Mouse (Mus musculus): ENCODE data around the gene Pkp3. TPM values are rescaled to one million over a fixed set of nuclear protein-coding genes. Genes with fewer than 3 reads are reported as not detected.
A peak's percentile ranks its signal among the peaks of the same experiment; 100 is the strongest.

Gene Pkp3
- polyA plus RNA-seq, 1 experiment from 2014 or later: 14.6 TPM

- peaks cover 15% of the 10 kb centered on the region for H3K4me1 ChIP-seq (replicated peaks)
- H3K9ac ChIP-seq (replicated peaks): no peak overlapping the region
- no peak for ATAC-seq (ENCODE audit: insufficient number of reproducible peaks, insufficient read depth, low FRiP score, low TSS enrichment, low read depth)
- H3K27ac ChIP-seq: no peak overlapping the region
- H3K36me3 ChIP-seq: peaks cover 3% of the 10 kb centered on the region; the same call in 1 of the 2 replicates
- no peaks in the 10 kb centered on the region for H3K27me3 ChIP-seq
- H3K9me3 ChIP-seq: no peaks in the 10 kb centered on the region
- H3K4me2 ChIP-seq: no peak overlapping the region
- WGBS: 90% methylated on average over 14 of the region's 14 CpGs
- H3K4me3 ChIP-seq (replicated peaks): no peak overlapping the region
These were observed 19.2 kb upstream of the Pkp3 start for GRCm38 (mm10) chr7:141058601-141059341.

DNA sequence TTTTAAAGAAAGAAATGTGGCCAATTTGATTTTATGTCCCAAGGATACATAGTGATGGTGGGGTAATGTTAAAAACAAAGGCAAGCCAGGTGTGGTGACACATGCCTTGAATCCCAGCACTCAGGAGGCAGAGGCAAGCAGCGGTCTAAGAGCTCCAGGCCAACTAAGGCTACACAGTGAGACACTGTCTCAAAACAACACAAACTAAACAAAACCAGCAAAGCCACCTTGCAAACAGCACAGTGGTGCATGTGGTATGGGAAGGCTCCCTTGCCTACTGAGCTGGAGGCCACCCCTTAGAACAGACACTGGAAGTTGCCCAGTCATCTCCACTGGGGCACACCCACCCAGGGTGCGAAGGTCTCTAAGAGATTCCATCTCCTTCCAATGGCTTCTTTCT, 18.1 kb upstream of the Pkp3 start:
- peak overlapping the region; percentile 94 for H3K9ac ChIP-seq (replicated peaks)
- peak overlapping the region; percentile 85 for H3K4me3 ChIP-seq (replicated peaks)
- H3K4me1 ChIP-seq (replicated peaks): peaks cover 15% of the 10 kb centered on the region
- peaks cover 15% of the 10 kb centered on the region for H3K36me3 ChIP-seq
- ATAC-seq (ENCODE audit: insufficient number of reproducible peaks, insufficient read depth, low FRiP score, low TSS enrichment, low read depth): no peak
- no peaks in the 10 kb centered on the region for H3K9me3 ChIP-seq
- no peak overlapping the region for H3K27ac ChIP-seq
- 83% methylated on average over 2 of the region's 2 CpGs for WGBS
- H3K4me2 ChIP-seq: peak overlapping the region; percentile 93
- no peaks in the 10 kb centered on the region for H3K27me3 ChIP-seq

- under 1% methylated on average over 71 of the region's 72 CpGs for WGBS
- peak within 1 kb of the TSS; percentile 75 for H3K27ac ChIP-seq
- H3K36me3 ChIP-seq: peaks cover 22% of the 10 kb centered on the region
These were observed 17.4 kb upstream of the Pkp3 start, which contains the start of gene B4galnt4 for GRCm38 (mm10) chr7:141060426-141061242. TSS of gene B4galnt4 (plus strand) at chr7:141061104.

DNA sequence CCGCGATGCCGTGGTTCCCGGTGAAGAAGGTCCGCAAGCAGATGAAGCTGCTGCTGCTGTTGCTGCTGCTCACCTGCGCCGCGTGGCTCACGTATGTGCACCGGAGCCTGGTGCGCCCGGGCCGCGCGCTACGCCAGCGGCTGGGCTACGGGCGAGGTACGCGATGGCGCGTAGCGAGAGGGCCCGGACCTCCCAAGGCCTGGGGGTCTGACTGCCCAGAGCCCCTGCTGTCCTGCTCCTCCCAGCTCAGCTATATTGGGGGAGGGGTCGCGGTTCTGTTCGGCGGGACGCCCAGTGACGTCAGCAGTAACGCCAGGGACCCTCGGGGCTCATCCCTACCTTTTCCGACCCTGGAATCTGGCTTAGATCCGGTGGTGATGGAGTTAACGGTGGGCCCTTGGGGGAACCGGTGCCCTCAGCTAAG, 16.7 kb upstream of the Pkp3 start:
- no peaks in the 10 kb centered on the region for H3K27me3 ChIP-seq
- H3K9ac ChIP-seq (replicated peaks): peak overlapping the region; percentile 94
- H3K4me2 ChIP-seq: peak overlapping the region; percentile 93
- peaks cover 15% of the 10 kb centered on the region for H3K4me1 ChIP-seq (replicated peaks)
- H3K9me3 ChIP-seq: no peaks in the 10 kb centered on the region
- H3K36me3 ChIP-seq: peaks cover 29% of the 10 kb centered on the region
- 0% methylated on average over 37 of the region's 37 CpGs for WGBS
- H3K4me3 ChIP-seq (replicated peaks): peak overlapping the region; percentile 85
- H3K27ac ChIP-seq: peak overlapping the region; percentile 75
- ATAC-seq (ENCODE audit: insufficient number of reproducible peaks, insufficient read depth, low FRiP score, low TSS enrichment, low read depth): peak; percentile 34; the same call in 1 of the 2 replicates

More at GRCm38 (mm10) chr7:141060426-141061242, 17.4 kb upstream of the Pkp3 start, which contains the start of gene B4galnt4:
- Histone ChIP-seq H3K4me3 (replicated peaks) (peak within 1 kb of the TSS; percentile 85), H3K4me2 (peak within 1 kb of the TSS; percentile 93), H3K9ac (replicated peaks) (peak within 1 kb of the TSS; percentile 94), H3K9me3 (no peaks in the 10 kb centered on the region), H3K27me3 (no peaks in the 10 kb centered on the region), H3K4me1 (replicated peaks) (peaks cover 15% of the 10 kb centered on the region)
- peak; percentile 97 for ATAC-seq (ENCODE audit: insufficient number of reproducible peaks, insufficient read depth, low FRiP score, low TSS enrichment, low read depth)

DNA sequence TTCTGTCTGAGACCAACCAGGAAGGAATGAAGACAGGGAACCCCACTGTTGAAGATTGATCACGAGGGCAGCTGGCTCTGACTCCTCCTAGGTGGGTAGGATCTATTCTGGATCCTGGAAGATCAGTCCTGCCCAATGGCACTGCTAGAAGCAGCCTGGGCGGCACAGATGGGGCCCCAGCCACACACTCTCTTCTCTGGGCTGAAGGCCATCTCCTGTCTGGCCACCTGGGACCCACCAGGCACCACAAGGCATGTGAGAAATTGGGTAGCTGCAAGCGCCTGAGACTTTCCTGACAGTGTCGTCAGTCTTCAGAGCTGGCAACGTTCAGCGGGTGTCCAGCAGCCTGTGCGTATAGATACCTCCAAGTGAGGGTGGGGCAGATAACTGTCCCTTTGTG, 15.5 kb upstream of the Pkp3 start:
- peaks cover 41% of the 10 kb centered on the region for H3K36me3 ChIP-seq
- 86% methylated on average over 7 of the region's 7 CpGs for WGBS
- H3K9me3 ChIP-seq: no peaks in the 10 kb centered on the region
- H3K4me2 ChIP-seq: peak overlapping the region; percentile 2; the same call in 1 of the 2 replicates
- ATAC-seq (ENCODE audit: insufficient number of reproducible peaks, insufficient read depth, low FRiP score, low TSS enrichment, low read depth): no peak
- peak overlapping the region; percentile 94; the same call in 1 of the 2 replicates for H3K9ac ChIP-seq (replicated peaks)
- no peak overlapping the region; the same call in 1 of the 2 replicates for H3K4me3 ChIP-seq (replicated peaks)
- H3K27me3 ChIP-seq: no peaks in the 10 kb centered on the region
- H3K4me1 ChIP-seq (replicated peaks): peaks cover 15% of the 10 kb centered on the region
- no peak overlapping the region for H3K27ac ChIP-seq

DNA sequence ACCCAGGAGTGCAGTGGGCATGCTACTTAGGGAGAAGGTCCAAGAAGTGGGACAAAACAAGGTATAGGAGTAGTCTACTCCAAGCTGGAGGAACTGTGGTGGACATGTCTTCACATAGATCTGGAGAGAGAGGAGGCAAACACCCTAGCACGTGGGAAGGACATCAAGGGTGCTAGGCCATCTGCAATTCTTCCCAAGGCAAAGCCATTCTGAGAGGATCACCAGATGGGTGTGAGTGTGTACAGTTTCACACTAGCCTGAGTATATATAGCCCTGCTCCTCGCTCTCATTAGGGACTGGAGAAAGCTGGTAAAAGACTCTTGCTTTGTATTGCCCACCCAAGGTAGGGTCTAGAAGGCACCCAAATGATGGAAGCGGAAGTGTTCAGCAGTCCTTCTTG, 14.7 kb upstream of the Pkp3 start:
- Histone ChIP-seq H3K9ac (replicated peaks) (no peak overlapping the region), H3K9me3 (no peaks in the 10 kb centered on the region), H3K4me1 (replicated peaks) (peaks cover 15% of the 10 kb centered on the region), H3K36me3 (peaks cover 49% of the 10 kb centered on the region), H3K4me2 (no peak overlapping the region), H3K27ac (no peak overlapping the region), H3K27me3 (0 out of 2 replicates have a peak, but pooled peaks cover under 1% of the 10 kb centered on the region), H3K4me3 (replicated peaks) (no peak overlapping the region)
- 92% methylated on average over 3 of the region's 3 CpGs for WGBS
- no peak for ATAC-seq (ENCODE audit: insufficient number of reproducible peaks, insufficient read depth, low FRiP score, low TSS enrichment, low read depth)

DNA sequence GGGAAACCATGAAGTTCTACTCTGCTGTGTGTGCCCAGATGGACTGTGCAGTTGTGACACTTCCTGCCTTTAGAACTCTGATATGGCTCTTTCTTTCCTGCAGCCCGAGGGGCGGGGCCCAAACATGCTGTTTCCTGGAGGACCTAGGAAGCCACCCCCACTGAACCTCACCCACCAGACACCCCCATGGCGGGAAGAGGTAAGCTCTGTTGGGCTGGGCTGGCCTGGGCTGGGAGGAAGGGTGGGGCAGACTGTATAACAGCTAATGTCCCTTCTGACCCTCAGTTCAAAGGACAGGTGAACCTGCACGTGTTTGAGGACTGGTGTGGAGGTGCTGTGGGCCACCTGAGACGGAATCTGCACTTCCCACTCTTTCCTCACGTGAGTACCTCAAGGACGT, 13.8 kb upstream of the Pkp3 start:
- ATAC-seq (ENCODE audit: insufficient number of reproducible peaks, insufficient read depth, low FRiP score, low TSS enrichment, low read depth): no peak
- Histone ChIP-seq H3K4me1 (replicated peaks) (peaks cover 15% of the 10 kb centered on the region), H3K9ac (replicated peaks) (no peak overlapping the region; the same call in 1 of the 2 replicates), H3K36me3 (peaks cover 56% of the 10 kb centered on the region), H3K27ac (no peak overlapping the region), H3K27me3 (0 out of 2 replicates have a peak, but pooled peaks cover 6% of the 10 kb centered on the region), H3K9me3 (no peaks in the 10 kb centered on the region), H3K4me2 (no peak overlapping the region), H3K4me3 (replicated peaks) (no peak overlapping the region)
- 88% methylated on average over 7 of the region's 7 CpGs for WGBS

- WGBS: 94% methylated on average over 7 of the region's 7 CpGs
- H3K4me3 ChIP-seq (replicated peaks): no peak overlapping the region
- no peak overlapping the region for H3K4me2 ChIP-seq
- no peak overlapping the region for H3K27ac ChIP-seq
- H3K9ac ChIP-seq (replicated peaks): no peak overlapping the region; the same call in 1 of the 2 replicates
- no peaks in the 10 kb centered on the region for H3K9me3 ChIP-seq
- H3K36me3 ChIP-seq: peaks cover 56% of the 10 kb centered on the region
- peaks cover 15% of the 10 kb centered on the region for H3K4me1 ChIP-seq (replicated peaks)
- ATAC-seq (ENCODE audit: insufficient number of reproducible peaks, insufficient read depth, low FRiP score, low TSS enrichment, low read depth): no peak
- H3K27me3 ChIP-seq: 0 out of 2 replicates have a peak, but pooled peaks cover 6% of the 10 kb centered on the region
These were observed 13.4 kb upstream of the Pkp3 start for GRCm38 (mm10) chr7:141064576-141064975.

DNA sequence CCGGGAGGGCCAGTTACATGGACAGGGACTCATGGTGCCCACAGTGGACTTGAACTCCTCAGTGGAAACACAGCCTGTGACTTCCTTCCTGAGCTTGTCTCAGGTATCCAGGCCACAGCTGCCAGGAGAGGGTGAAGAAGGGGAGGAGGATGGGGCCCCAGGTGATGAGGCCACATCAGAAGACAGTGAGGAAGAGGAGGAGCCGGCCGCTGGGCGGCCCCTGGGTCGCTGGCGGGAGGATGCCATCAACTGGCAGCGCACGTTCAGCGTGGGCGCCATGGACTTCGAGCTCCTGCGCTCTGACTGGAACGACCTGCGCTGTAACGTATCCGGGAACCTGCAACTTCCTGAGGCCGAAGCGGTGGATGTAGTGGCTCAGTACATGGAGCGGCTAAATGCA, 9.7 kb upstream of the Pkp3 start:
- H3K27ac ChIP-seq: no peak overlapping the region
- no peak overlapping the region for H3K4me2 ChIP-seq
- peaks cover 32% of the 10 kb centered on the region for H3K27me3 ChIP-seq
- peaks cover 27% of the 10 kb centered on the region for H3K4me1 ChIP-seq (replicated peaks)
- H3K9ac ChIP-seq (replicated peaks): no peak overlapping the region
- WGBS: 72% methylated on average over 19 of the region's 19 CpGs
- peaks cover 56% of the 10 kb centered on the region for H3K36me3 ChIP-seq
- no peak for ATAC-seq (ENCODE audit: insufficient number of reproducible peaks, insufficient read depth, low FRiP score, low TSS enrichment, low read depth)
- no peak overlapping the region for H3K4me3 ChIP-seq (replicated peaks)
- H3K9me3 ChIP-seq: no peaks in the 10 kb centered on the region

- peaks cover 32% of the 10 kb centered on the region for H3K27me3 ChIP-seq
- no peak overlapping the region for H3K27ac ChIP-seq
- no peaks in the 10 kb centered on the region for H3K9me3 ChIP-seq
- H3K9ac ChIP-seq (replicated peaks): peak overlapping the region; percentile 56
- H3K4me3 ChIP-seq (replicated peaks): peak overlapping the region; percentile 39
- peak overlapping the region; percentile 73 for H3K4me2 ChIP-seq
- H3K4me1 ChIP-seq (replicated peaks): peaks cover 27% of the 10 kb centered on the region
- H3K36me3 ChIP-seq: peaks cover 37% of the 10 kb centered on the region
- ATAC-seq (ENCODE audit: insufficient number of reproducible peaks, insufficient read depth, low FRiP score, low TSS enrichment, low read depth): peak; percentile 24; the same call in 1 of the 2 replicates
- 2% methylated on average over 51 of the region's 51 CpGs for WGBS
These were observed 7.8 kb upstream of the Pkp3 start for GRCm38 (mm10) chr7:141070058-141070862.

Measured in limb, embryonic 12.5 days (tissue).